ENCODE assay signal across 15 mouse cellular contexts in the genomic region with DNA sequence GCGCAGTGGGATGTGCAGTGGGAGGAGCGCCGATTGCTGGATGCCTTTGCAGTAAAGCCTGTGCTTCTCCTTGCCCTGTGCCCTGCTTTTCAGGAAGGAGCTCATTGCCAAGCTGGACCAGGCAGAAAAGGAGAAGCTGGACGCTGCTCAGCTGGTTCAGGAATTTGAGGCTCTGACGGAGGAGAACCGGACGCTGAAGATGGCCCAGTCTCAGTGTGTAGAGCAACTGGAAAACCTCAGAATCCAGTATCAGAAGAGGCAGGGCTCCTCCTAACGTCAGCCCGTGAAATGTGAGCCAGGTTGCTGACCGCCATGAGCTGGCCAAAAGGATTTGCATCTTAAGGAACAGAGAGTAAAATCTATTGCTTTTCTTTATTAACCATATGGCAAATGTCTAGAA. TPM values are rescaled to one million over a fixed set of nuclear protein-coding genes. Genes with fewer than 3 reads are reported as not detected.
DNase-seq lines count a peak whose midpoint lies in the region; ATAC-seq and TF ChIP-seq lines count a peak whose summit lies in the region.
"Had no signal": no experiment of that assay in that cellular context is flagged by ENCODE, and none has a peak within 500 bp of the region (broad histone marks: within the 10 kb centered on the region; RNA-seq: fewer than 3 reads in every experiment).

No protein-coding gene starts in this region.

- 60% methylated on average over 10 of the region's 10 CpGs for WGBS in heart, postnatal 0 days
- WGBS in lung, postnatal 0 days, result 59% methylated on average over 10 of the region's 10 CpGs

- no peak for ATAC-seq in heart, postnatal 0 days (ENCODE audit: insufficient read depth, low read depth)
- ATAC-seq in lung, postnatal 0 days, result no peak
- ATAC-seq in megakaryocyte, adult 5-6 weeks (ENCODE audit: poor library complexity, severe bottlenecking), result 0 out of 2 replicates have a peak, but pooled peaks have one; percentile 25
- ATAC-seq in megakaryocyte-erythroid progenitor cell, adult 5-6 weeks (replicated peaks; ENCODE audit: low FRiP score, low TSS enrichment, poor library complexity, severe bottlenecking), result no peak
- ATAC-seq: liver, embryonic 12.5 days had no signal

- H3K4me1 ChIP-seq in heart, postnatal 0 days (ENCODE audit: control insufficient read depth, insufficient read depth), result 0 out of 2 replicates have a peak, but pooled peaks cover 7% of the 10 kb centered on the region
- H3K4me1 ChIP-seq in lung, postnatal 0 days (ENCODE audit: insufficient read depth, low read depth, low read length), result no peaks in the 10 kb centered on the region

- no peak overlapping the region for H3K27ac ChIP-seq in heart, postnatal 0 days (ENCODE audit: low read depth)
- no peak overlapping the region for H3K27ac ChIP-seq in lung, postnatal 0 days (ENCODE audit: low read length)
- H3K27ac ChIP-seq: limb, embryonic 12.5 days; liver, embryonic 12.5 days; lung, embryonic 15.5 days had no signal

- H3K9ac ChIP-seq in heart, postnatal 0 days (replicated peaks; ENCODE audit: low read depth, low read length), result no peak overlapping the region
- H3K9ac ChIP-seq in lung, postnatal 0 days (replicated peaks; ENCODE audit: low read depth), result no peak overlapping the region
- H3K9ac ChIP-seq: limb, embryonic 12.5 days; liver, embryonic 12.5 days; lung, embryonic 15.5 days had no signal

- H3K4me2 ChIP-seq in heart, postnatal 0 days (ENCODE audit: low read depth, low read length), result no peak overlapping the region
- H3K4me2 ChIP-seq in lung, postnatal 0 days (replicated peaks; ENCODE audit: low read depth, low read length), result no peak overlapping the region
- H3K4me2 ChIP-seq: limb, embryonic 12.5 days; liver, embryonic 12.5 days; lung, embryonic 15.5 days had no signal

- H3K9me3 ChIP-seq in heart, postnatal 0 days (replicated peaks; ENCODE audit: control insufficient read depth, low read length), result 0 out of 2 replicates have a peak, but pooled peaks cover 4% of the 10 kb centered on the region
- no peaks in the 10 kb centered on the region for H3K9me3 ChIP-seq in lung, postnatal 0 days (ENCODE audit: low read length)
- H3K9me3 ChIP-seq: lung, embryonic 15.5 days had no signal

- peak; percentile 5; the same call in 1 of the 2 replicates for TF ChIP-seq CTCF in heart, postnatal 0 days (IDR thresholded peaks at IDR 0.05; ENCODE audit: low read depth)
- TF ChIP-seq CTCF in lung, postnatal 0 days (IDR thresholded peaks at IDR 0.05), result peak; percentile 12; the same call in 1 of the 2 replicates

- no peaks in the 10 kb centered on the region for H3K36me3 ChIP-seq in heart, postnatal 0 days (replicated peaks; ENCODE audit: control insufficient read depth, insufficient read depth, low read length)
- no peaks in the 10 kb centered on the region for H3K36me3 ChIP-seq in lung, postnatal 0 days (ENCODE audit: insufficient read depth, low read length)
- H3K36me3 ChIP-seq: limb, embryonic 12.5 days; liver, embryonic 12.5 days; lung, embryonic 15.5 days had no signal

- H3K4me3 ChIP-seq in heart, postnatal 0 days (ENCODE audit: low read depth, low read length), result no peak overlapping the region
- H3K4me3 ChIP-seq in lung, postnatal 0 days (ENCODE audit: low read depth, low read length), result no peak overlapping the region
- H3K4me3 ChIP-seq: limb, embryonic 12.5 days; liver, embryonic 12.5 days; lung, embryonic 15.5 days had no signal

- intact Hi-C loops in heart, postnatal 10 days (cut with DNase I), result no loop called here

- no peak for TF ChIP-seq EP300 in heart, postnatal 0 days (IDR thresholded peaks at IDR 0.05; ENCODE audit: low read depth)
- TF ChIP-seq EP300 in lung, postnatal 0 days (IDR thresholded peaks at IDR 0.05), result no peak

- H3K27me3 ChIP-seq in heart, postnatal 0 days (ENCODE audit: control insufficient read depth, insufficient read depth, low read length), result no peaks in the 10 kb centered on the region
- no peaks in the 10 kb centered on the region for H3K27me3 ChIP-seq in lung, postnatal 0 days (replicated peaks; ENCODE audit: insufficient read depth, low read length)
- H3K27me3 ChIP-seq: limb, embryonic 12.5 days; liver, embryonic 12.5 days; lung, embryonic 15.5 days had no signal

- no peak for DNase-seq in heart, postnatal 0 days (ENCODE audit: low spot score)
- DNase-seq in heart, postnatal 10 days, result no peak
- DNase-seq in lung, postnatal 0 days (ENCODE audit: low spot score), result no peak
- DNase-seq in lung, adult 18-20 months, result no peak
- no peak for DNase-seq in layer of hippocampus, postnatal 25 days (ENCODE audit: extremely low spot score in 1 of 2, low spot score in 1 of 2)
- DNase-seq: adrenal gland, adult 2 months; right cerebral cortex, postnatal 25 days; thymus, postnatal 14 days had no signal

RNA-seq across cellular contexts. Expression of a gene that starts 41.0 kb away (rescaled TPM):
- total RNA-seq in heart, postnatal 0 days (2014; rRNA removed; ENCODE audit: low replicate concordance), result 0.43 and 3.6 TPM in 2 replicates
- 0.73 and 1.0 TPM in 2 replicates for polyA plus RNA-seq in heart, postnatal 0 days (2015; fragmentation: Nextera tagmentation; extraction: Ambion mirVana)
- 1 to 10 TPM; 5.6 to 7.4 TPM for total RNA-seq in heart, postnatal 10 days (2021)
- polyA plus RNA-seq in lung, postnatal 0 days (2015; fragmentation: Nextera tagmentation; extraction: Ambion mirVana), result 0.37 and 0.38 TPM in 2 replicates
- not detected in 2 replicates for total RNA-seq in megakaryocyte, adult 5-6 weeks (2015)
- total RNA-seq in megakaryocyte, adult 5-6 weeks (2017), result not detected in 2 replicates
- total RNA-seq in megakaryocyte-erythroid progenitor cell, adult 5-6 weeks (2014; fragmentation: Nextera tagmentation), result not detected in 2 replicates
- not detected in 2 replicates for total RNA-seq in megakaryocyte-erythroid progenitor cell, adult 5-6 weeks (2017)
- total RNA-seq in layer of hippocampus, postnatal 25 days (2021), result under 1 TPM; 0.59 to 0.73 TPM
- polyA plus RNA-seq: hindbrain, embryonic 11.5 days; limb, embryonic 12.5 days; liver, embryonic 12.5 days; midbrain, postnatal 0 days had no signal
